Mouse (Mus musculus) activated CD4-positive, CD25-positive, alpha-beta regulatory T cell (primary cell): ENCODE data around the gene Xaf1. TPM values are rescaled to one million over a fixed set of nuclear protein-coding genes. Genes with fewer than 3 reads are reported as not detected.

Experiments used
- polyA plus RNA-seq, 2 experiments: library from polyadenylated mRNA; unstranded; fragments of 100-300 nt; shearing (Covaris generic); gene quantifications; one replicate each; pipeline ENCODE4 v1.2.1; 2017

Xaf1 gene
- 100 to 1,000 TPM; 122 to 128 TPM for polyA plus RNA-seq

DNA sequence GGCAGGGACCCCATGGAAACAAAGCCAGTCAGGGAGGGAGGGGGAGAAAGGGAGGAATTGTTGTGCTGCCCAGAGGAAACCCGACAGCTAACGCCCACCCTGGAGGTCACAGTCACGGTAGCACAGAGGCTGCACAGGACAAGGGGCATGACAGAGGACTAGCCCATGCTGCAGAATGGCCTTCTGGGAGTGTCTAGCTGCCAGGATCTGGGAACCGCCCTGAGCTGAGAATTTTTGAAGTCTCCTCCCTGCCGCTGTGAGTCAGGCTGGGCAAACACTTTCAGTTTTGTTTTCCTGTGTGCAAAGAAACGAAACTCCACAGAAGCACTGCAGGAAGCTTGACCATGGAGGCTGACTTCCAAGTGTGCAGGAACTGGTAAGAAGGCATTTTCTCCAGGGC lies at the start of gene Xaf1:
Xaf1 (plus strand) TSS at position 296 of the 400 bp plus-strand sequence.

GRCm38 (mm10) chr11:72266960-72267560 lies 34.4 kb upstream of the Xaf1 start, which contains the start of gene Slc13a5:
Gene Slc13a5, minus strand, starts transcription at chr11:72267222.

GRCm38 (mm10) chr11:72314151-72314895 lies 12.9 kb downstream of the Xaf1 start, which contains the start of gene Fbxo39:
Gene Fbxo39, plus strand, starts transcription at chr11:72314444.

GRCm38 (mm10) chr11:72362347-72362741 lies 60.9 kb downstream of the Xaf1 start, which contains the start of gene Tekt1:
Gene Tekt1, minus strand, starts transcription at chr11:72362442.

Other genes with a start within 250 kb of the Xaf1 start
- gene Pitpnm3, start 165.9 kb upstream of the Xaf1 start, polyA plus RNA-seq: under 1 TPM in 1 of 2 experiments, not detected in 1; 0.23 TPM
- gene Gm43951, start 94.8 kb upstream of the Xaf1 start, polyA plus RNA-seq: not detected
- 10 to 100 TPM; 11.3 to 16.8 TPM for gene 4933427D14Rik, start 94.2 kb upstream of the Xaf1 start, polyA plus RNA-seq
- gene Txndc17, start 94.1 kb upstream of the Xaf1 start, polyA plus RNA-seq: 100 to 1,000 TPM; 115 to 116 TPM
- gene Med31, start 86.0 kb upstream of the Xaf1 start, polyA plus RNA-seq: 10 to 100 TPM; 16.1 to 19.1 TPM
- not detected for gene Slc13a5, start 34.4 kb upstream of the Xaf1 start, polyA plus RNA-seq
- under 1 TPM; 0.80 to 0.86 TPM for gene Fbxo39, start 12.8 kb downstream of the Xaf1 start, polyA plus RNA-seq
- gene Tekt1, start 60.8 kb downstream of the Xaf1 start, polyA plus RNA-seq: not detected
- gene Smtnl2, start 110.1 kb downstream of the Xaf1 start, polyA plus RNA-seq: under 1 TPM in 1 of 2 experiments, not detected in 1; 0.32 TPM
- gene Ggt6, start 133.9 kb downstream of the Xaf1 start, polyA plus RNA-seq: not detected
- 10 to 100 TPM; 68.5 to 88.6 TPM for gene Mybbp1a, start 139.7 kb downstream of the Xaf1 start, polyA plus RNA-seq
- not detected for gene Spns2, start 188.3 kb downstream of the Xaf1 start, polyA plus RNA-seq
- under 1 TPM; 0.22 to 0.44 TPM for gene Spns3, start 248.9 kb downstream of the Xaf1 start, polyA plus RNA-seq